Mouse (Mus musculus): Measurements from ENCODE around the gene Plxdc1.

DNA sequence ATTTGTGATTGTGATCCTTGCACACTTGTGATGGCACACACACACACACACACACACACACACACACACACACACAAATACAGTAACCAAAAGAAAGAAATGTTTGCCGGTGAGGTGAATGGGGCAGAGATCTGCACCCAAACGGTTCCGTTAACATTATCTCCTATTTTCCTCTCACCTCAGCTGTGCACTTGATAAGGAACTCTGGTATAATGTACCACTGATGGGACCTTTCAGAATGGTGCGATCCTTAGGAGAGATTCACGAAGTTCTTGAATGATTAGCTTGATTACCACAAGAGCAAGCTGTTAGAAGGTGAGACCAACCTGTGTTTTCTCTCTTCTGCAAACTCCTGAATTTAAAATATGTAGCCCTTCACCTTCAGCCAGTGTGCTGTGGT, 17.9 kb downstream of the Plxdc1 start:
- TF ChIP-seq CTCF (IDR thresholded peaks at IDR 0.05; ENCODE audit: low read depth, low read length) (no peak), EP300 (IDR thresholded peaks at IDR 0.05; ENCODE audit: insufficient read depth, low read depth, low read length) (no peak)
